Mouse (Mus musculus): ENCODE data around the gene Tex9.

GRCm38 (mm10) chr9:72422284-72422683 is 69.7 kb downstream of the Tex9 start:
- TF ChIP-seq CTCF (conservative IDR thresholded peaks at IDR 0.05; ENCODE audit: low read length) (no peak), NANOG (IDR thresholded peaks at IDR 0.05; ENCODE audit: borderline replicate concordance, low read length) (no peak), POU5F1 (IDR thresholded peaks at IDR 0.05; ENCODE audit: borderline replicate concordance, low read length) (no peak)

All from E14TG2a.4 (cell line).